Mouse (Mus musculus): ENCODE data around the gene Trpm5. TPM values are rescaled to one million over a fixed set of nuclear protein-coding genes. Genes with fewer than 3 reads are reported as not detected.
A peak's percentile ranks its signal among the peaks of the same experiment; 100 is the strongest.

Trpm5 gene
- total RNA-seq, 4 experiments from 2014 or later: 0.16 TPM; not detected in 3

DNA sequence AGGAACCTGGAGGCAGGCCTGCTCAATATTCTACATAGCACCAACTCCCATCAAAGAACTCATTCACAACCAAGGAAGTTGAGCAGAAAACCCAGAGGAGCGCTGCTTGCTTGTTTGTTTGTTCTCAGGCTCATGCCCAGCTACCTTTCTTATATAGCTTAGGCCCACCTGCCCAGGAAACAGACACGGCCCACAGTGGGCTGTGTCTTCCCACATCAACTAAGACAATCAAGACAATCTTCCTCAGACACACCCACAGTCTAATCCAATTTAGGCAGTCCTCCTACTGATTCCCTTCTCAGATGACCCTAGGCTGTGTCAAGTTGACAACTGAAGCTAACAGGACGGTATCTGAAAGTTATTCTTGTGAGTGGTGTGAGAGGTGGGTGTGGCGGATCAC, 11.6 kb upstream of the Trpm5 start, which contains the start of gene Kcnq1:
TSS of gene Kcnq1 (plus strand) at position 301 of the 400 bp plus-strand sequence.
- DNase-seq (ENCODE audit: low spot score in 2 of 2): no peak

DNA sequence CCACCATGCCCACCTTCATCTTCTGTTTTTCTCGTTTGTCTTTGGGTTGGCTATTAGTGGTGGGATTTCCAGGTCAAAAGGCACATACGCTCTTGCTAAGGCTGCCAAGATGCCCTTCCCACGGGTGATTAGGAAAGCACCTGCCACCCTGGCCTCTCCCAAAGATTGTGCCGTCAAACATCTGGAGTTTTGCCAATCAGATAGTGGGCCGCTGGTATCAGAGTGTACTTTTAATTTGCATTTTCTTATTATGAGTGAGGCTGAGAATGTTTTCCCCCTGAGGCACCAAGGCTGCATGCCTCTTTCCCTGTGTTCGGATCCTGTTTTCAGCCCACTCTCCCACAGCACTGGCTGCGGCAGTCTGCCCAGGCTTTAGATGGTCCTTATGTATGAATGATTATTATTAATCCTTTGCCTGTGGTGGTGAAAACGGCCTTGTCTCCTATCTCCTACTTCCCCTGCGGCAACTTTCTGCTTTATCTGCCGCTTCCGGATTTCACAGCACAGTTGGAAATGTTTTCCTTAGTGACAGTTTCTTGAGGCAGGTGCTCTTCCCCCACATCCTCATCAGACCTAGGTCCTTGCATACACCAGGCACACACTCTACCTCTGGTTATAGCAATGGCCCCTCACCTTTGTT, 10.9 kb upstream of the Trpm5 start:
- DNase-seq (ENCODE audit: low spot score in 2 of 2): no peak

DNA sequence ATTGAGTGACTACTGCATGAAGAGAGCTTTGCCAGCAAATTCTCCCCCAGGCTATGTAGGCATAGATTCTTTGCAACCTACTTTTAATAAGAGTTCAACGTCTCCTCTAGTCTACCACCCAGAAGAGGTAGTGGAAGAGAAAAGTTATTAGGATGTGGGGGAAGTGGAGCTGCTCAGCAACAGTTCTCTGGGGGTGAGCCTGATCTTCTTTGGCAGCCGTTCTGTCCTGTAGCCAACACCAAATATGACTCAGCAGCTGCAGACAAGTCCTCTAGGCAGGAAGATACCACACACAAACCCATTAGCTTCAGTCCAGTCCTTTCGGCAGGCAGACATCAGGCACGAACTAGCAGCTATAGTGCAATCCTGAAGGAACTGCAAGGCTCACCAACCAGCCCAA, 6.3 kb upstream of the Trpm5 start:
- peak in 1 of 2 experiments; percentile 19 for DNase-seq (ENCODE audit: low spot score in 2 of 2)

DNA sequence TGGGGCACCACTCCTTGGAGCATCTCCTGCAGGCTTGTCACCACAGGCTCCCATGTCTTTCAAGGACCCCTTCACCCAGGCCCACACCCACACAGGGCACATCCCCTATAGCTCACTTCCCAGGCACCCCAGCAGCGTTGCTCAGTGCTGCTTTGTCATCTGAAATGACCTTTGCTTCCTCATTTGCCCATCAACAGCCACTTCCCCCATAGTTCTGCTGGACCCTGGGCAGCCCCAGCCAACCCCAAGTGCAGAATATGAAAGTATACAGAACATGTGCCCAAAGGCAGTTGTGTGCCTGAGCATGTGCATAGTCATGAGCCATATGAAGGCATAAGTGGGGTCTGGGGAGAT, 1.1 kb upstream of the Trpm5 start:
- DNase-seq (ENCODE audit: low spot score in 2 of 2): no peak

DNA sequence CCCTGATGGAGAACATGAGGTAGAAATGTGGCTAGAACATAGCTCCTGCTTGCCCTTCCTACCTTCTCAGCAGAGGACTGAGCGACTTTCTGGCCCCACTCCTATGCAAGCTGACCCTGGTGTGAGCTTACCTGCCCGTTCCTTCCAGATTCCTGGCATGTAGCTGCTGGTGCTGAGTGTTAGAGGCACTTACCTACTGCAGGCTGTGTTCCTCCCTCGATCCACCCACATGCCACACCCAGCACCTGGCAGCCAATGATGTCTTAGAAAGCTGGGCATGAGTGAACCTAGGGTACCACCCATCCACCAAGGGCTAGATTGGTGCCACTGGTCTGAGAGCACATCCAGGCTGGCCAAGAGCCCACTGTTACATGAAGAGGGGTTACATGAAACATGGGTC, 595 bp downstream of the Trpm5 start:
- no peak for DNase-seq (ENCODE audit: low spot score in 2 of 2)

DNA sequence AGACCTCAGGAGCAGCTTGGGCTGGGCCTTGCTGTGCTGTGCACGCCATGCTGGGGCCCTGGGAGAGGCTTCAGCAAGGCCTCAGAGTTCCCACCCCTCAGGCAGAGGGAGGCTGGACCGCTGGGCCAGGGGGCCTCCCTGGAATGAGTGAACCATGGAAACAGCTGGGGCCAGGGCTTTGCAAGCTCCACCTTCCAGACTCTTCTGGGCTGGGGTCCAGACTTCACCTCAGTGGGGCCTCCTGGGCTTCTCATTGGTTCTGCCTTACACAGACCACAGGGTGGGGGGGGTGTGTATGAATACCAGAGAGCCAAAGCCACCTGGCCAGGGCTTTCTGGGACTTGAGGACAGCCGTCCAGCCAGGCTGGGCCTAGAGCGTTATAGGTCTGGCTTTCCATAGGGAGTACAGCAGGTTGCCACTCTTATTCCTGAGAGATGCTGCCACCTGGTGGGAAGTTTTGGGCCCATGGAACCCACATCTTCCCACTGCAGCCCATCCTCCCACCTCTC, 7.3 kb downstream of the Trpm5 start:
- peak in 1 of 2 experiments; percentile 39 for DNase-seq (ENCODE audit: low spot score in 2 of 2)

DNA sequence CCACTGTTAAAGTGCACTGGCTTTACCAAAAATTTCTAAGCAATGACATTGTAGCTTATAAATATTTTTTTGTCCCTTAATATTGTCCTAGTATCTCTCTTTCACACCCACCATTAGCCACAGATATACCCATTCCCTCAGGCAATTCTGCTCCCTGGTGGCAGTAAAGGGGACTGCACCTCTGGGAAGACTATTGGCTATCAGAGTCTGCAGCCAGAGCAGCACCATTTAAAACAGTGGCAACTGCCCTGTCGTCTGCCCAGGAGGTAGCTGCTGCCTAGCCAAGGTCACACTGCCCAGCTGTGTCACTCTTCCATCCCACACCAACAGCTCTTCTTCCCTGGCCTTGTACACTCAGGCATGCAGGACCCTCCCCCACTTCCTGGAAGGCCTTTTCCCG, 8.1 kb downstream of the Trpm5 start:
- DNase-seq (ENCODE audit: low spot score in 2 of 2): peak in 1 of 2 experiments; percentile 50

DNA sequence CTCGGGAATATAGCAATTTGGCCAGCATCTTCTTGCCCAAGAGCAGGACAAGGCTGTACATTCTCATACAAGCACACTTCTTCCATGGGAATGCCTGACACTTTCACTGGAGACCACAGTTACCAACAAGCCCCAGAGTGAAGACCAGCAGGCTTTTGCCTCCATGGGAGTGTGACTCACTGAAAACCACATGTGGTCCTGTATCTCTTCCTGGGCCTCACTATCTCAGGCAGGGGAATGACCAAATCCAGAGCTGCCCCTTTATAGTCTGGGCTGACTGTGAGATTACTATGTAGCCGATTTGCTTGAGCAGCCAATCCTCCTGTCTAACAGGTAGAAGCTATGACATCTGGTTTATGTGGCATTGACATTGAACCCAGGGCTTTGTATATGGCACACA, 10.7 kb downstream of the Trpm5 start:
- no peak for DNase-seq (ENCODE audit: low spot score in 2 of 2)

DNA sequence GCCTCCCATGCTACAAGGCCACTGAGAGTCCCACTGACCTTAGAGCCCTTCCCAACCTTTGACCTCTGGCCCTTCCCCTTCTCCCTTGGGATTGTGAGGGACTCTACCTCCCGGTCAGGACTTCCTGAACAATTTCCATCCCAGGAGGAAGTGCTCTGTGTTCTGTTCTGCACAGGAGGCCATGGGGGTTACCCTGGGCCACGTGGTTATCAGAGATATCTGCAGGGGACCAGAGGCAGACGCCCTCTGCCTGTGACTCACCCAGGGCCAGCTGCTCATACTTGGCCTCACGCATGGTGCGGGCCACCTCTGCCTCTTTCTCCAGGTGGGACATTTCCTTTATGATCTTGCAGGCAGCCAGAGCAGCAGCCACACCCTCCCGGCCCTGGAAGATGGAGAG, 12.4 kb downstream of the Trpm5 start:
- no peak for DNase-seq (ENCODE audit: low spot score in 2 of 2)

DNA sequence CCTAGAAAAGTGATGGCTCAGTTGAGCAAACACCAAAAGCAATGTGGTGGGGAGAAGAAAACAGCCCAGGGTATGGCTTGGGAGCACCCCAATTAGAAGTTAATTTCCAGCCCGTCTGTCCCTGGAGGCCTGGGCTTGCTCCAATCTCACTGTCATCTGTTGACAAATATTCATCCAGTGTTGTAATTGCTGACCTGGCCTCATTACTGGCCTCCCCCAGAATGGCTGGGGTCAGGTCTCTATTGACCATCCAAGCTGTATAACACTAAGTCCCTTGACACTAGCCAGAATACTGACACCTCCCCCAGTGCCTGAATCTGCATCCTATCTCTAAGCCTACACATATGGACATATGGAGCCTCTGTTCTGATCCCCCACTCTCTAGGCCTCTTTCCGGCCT, 17.1 kb downstream of the Trpm5 start:
- no peak for DNase-seq (ENCODE audit: low spot score in 2 of 2)

DNA sequence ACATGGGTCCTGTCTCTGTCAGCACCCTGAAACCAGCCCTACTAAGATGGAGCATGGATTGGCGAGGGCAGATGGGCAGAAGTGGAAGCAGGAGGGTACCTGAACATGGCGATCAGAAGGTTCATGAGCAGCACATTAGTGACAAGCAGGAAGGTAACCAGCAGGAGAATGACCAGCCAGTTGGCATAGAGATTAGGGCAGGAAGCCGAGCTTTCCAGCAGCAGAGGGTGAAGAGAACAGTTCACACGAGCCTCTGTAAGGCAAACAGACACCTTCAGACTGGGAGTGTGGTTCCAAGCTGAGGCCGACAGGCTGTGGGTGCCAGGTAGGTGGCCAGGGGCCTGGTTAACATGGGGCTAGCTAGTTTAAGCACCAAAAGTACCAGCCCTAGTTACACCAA, 19.0 kb downstream of the Trpm5 start:
- no peak for DNase-seq (ENCODE audit: low spot score in 2 of 2)

DNA sequence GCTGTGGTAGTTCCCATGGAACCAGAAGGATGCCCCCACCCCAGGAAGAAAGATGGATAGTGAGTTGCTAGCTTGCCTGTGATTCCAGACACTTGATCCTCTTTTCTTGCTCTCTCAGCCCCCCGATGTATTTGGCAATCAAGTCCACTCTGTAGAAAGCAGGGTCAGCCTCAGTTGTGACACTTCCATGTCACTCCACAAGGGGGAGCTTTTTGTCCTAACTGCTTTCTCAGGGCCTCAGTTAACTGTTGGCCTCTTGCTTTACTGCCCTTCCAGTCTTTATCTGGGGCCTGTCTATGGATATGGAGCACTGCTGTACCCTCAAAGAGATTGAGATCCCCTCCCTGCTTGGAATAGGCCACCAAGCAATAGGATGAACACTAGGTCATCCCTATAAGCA, 21.4 kb downstream of the Trpm5 start:
- no peak for DNase-seq (ENCODE audit: low spot score in 2 of 2)

DNA sequence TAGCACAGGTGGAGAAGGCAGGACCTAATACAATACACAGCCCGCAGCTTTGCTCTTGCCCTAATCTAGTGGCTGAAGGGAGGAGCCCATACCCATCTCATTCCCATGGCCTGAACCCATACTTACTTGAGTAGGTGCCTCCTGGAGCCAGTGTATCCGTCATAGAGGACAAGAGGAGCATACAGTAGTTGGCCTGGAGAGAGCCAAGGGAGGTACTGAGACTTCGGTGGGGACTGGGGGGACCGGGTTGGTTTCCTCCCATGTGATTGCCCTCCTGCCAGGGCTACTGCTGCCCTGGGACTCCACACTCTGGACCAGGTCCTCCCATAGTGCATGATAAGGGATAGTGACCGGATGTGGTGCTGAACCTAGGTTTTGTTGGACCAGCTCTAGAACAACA, 21.8 kb downstream of the Trpm5 start:
- DNase-seq (ENCODE audit: low spot score in 2 of 2): no peak

DNA sequence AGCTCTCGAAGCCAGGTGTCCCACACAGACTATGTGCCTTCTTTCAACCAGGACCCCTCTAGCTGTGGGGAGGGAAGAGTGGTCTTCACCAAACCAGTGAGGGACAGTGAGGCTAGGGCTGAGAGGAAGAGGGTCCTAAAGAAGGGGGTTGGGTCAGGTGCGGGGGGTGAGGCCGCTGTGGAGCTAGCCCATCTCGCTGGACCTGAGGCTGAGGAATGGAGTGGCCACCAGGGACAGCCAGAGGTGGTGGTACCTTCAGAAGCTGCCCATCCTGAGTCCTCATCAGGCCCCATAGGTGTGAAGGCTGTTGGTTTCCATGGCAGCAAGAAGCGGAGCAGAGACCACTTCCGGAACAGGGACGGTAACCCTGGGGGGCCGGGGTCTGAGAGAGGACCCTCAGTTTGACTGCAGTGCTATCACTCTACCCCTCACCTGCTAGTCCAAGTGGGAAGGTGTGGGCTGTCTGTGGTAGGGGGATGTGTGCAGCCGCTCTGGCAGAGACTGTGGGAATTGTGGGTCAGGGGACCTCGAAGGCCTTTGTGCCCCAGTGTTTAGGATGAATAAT, 23.9 kb downstream of the Trpm5 start:
- DNase-seq (ENCODE audit: low spot score in 2 of 2): no peak

DNA sequence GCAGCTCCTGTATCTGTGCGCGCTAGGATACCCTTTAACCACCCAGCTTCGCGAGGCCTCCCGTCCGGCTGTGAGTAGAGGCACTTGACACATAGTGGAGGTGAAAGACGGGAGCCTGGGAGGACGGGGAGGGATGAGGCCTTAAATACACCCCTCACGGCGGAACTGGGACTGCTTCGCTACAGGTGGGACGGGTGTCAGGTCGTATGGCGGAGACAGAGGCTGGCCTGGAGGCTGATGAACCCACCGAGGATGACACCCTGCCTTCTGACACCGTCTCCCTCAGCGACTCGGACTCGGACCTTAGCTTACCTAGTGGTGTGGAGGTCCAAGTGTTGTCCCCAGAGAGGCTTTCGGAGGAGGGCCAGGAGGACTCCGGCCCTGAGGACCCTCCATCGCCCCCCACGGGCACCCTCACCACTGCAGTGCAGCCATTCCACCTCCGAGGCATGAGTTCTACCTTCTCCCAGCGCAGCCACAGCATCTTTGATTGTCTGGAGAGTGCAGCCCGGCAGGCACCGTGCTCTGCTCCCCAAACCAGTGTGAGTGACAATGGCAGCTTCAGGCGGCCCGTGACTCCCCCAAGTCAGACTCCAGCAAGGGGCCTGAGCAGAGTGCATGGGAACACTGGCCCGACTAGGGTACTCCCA, 24.6 kb downstream of the Trpm5 start:
- peak in 1 of 2 experiments; percentile 33 for DNase-seq (ENCODE audit: low spot score in 2 of 2)

DNA sequence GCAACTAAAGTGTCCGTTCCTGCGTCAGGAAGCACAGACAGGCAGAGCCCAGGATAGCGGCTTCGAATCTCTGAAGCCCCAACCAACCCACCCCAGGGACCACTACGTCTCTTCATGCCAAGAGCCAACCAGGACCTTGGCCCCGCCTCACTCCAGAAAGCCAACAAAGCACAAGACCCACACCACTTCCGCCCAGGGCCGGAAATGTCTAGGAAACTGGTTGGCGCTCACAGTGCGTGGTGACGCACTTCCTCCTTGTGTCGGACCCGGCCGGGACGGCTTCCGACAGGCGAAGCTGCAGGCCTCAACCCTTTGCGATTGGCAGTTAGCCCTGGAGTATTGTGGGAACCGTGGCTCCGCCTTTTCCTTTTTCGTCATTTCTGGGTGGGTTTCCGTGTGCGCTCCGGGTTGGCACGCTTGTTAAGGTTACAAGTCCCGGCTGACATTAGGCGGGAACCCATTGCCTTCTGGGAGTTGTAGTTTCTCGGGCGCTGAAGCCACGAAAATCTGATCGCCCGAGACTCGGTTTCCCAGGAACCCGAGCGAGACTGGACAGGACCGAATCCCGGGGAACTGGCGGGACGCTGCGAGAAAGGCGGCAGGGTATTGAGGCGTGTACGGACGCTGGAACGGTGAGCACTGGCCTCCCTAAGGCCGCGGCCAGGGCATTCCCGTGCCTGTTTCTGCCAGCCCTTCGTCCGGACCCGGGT, 25.4 kb downstream of the Trpm5 start, which contains the start of gene Tssc4:
TSS of gene Tssc4 (plus strand) at position 368 of the 710 bp plus-strand sequence.
- DNase-seq (ENCODE audit: low spot score in 2 of 2): peak; percentile 99

DNA sequence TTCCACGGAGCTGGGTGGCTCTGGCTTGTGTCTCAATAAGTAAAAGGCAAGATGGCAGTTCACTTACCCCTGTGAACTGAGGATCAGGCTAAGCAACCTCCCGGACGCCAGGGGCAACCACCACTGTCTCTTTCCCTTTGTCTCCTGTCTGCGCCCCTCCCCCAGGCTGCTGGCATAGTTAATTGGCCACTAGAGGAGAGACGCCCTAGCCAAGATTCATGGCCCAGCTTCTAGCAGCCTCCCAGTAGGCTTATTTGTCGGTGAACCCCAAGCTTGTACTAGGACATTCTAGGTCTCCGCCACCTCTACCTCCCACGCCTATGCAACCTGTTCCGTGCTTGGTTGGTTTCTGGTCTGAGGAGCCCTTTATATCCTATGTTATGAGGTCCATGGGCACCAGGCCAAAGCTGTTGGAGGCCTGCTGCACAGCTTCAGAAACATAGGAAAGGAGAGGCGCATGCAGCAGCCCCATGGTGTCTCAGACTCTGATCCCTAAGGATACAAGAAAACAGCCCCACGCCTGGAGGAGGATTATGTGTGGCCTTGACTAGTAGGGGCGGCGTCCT, 26.0 kb downstream of the Trpm5 start:
- DNase-seq (ENCODE audit: low spot score in 2 of 2): no peak

DNA sequence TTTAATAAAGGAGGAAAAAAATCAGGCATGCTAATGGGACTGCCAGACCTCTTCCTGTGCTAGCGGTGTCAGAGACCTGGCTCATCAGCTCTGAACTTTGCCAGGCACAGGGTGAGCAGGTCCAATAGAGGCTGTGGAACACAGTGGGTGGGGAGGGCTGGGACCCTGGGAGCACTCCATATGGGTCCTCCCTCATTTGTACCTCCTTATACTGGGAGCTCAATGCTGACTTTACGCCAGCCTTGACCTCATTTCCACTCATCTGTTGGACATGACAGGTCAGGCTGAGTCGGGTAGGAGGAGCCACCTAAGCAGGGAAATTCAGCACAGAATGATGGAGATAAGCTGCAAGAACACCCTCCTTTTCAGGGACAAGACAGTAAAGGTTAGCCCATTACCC, 26.5 kb downstream of the Trpm5 start:
- DNase-seq (ENCODE audit: low spot score in 2 of 2): no peak

DNA sequence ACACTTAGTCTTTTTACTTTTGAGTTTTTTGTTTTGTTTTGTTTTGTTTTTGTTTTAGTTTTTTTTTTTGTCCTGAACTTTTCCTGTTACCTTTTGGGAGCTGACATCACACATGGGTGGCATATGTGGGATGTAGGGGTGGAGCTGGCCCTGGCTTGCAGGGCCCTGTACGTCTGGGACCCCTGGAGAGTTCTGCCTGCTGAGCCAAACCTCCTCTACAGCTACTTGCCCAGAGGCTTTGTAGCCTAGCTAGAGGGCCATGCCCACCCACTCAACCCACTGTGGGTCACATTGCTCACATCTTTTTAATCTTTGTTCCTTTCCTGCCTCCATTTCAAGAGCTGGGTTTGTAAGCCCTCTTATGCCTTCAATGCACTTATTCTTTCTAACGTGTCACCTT, 27.0 kb downstream of the Trpm5 start:
- no peak for DNase-seq (ENCODE audit: low spot score in 2 of 2)

DNA sequence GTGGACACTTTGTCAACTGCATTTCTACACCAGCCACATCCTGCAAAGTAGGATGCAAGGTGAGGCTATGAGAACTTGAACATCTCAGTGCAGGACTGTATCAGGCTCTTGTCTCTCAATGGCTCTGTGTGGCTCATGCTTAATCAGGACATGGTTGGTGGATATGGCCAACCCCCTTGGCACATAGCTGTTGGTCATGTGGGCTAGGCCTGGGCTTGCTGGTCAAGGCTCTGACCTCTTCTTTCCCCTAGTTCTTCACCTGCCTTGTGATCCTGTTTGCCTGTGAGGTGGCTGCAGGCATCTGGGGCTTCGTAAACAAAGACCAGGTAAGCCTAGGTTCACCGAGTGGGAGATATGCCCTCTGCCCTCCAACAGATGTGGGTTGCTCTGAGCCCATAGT, 28.8 kb downstream of the Trpm5 start:
- no peak for DNase-seq (ENCODE audit: low spot score in 2 of 2)

DNA sequence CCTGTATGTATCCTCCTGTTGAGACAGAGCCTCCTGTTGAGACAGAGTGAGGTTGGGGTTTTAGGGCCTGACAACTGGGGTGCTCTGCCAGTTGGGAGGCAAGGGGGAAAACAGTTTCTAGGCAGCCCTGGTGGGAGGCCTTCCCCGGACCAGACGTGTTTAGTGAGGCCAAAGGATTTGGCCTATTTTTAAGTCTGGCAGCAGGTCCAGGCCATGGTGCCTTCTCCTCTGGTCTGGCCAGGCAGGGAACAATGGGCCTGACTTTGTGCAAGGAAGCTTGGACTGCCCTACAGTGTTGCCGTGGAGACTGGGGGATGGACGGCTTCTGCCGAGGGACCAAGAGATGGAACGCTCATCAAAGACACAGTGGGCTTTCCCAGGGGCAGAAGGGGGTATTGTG, 30.2 kb downstream of the Trpm5 start:
- peak; percentile 59 to 75 for DNase-seq (ENCODE audit: low spot score in 2 of 2)

DNA sequence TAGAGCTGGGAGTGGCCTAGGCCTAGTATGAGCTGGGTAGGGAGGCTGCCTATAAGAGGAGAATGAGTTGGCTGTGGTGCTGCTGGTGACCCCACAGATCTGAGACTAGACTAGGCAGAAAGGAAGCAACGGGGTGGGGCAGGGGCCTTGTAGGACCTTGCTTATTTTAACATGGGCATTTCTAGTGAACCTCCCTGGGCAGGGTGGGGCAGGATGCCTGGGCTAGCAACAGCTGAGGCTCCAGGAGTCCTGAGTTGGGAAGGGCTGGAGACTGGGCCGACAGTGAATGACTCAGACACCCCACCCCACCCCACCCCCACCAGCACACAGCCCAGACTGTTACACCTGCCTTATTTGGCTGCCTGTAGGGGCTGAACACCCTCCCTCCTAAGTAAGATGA, 31.7 kb downstream of the Trpm5 start:
- DNase-seq (ENCODE audit: low spot score in 2 of 2): no peak
